Mouse (Mus musculus): ENCODE data around the gene Sqstm1. TPM values are rescaled to one million over a fixed set of nuclear protein-coding genes. Genes with fewer than 3 reads are reported as not detected.
A peak's percentile ranks its signal among the peaks of the same experiment; 100 is the strongest.

The Sqstm1 gene
- total and polyA plus RNA-seq, 2 experiments, result 252 to 254 TPM

DNA sequence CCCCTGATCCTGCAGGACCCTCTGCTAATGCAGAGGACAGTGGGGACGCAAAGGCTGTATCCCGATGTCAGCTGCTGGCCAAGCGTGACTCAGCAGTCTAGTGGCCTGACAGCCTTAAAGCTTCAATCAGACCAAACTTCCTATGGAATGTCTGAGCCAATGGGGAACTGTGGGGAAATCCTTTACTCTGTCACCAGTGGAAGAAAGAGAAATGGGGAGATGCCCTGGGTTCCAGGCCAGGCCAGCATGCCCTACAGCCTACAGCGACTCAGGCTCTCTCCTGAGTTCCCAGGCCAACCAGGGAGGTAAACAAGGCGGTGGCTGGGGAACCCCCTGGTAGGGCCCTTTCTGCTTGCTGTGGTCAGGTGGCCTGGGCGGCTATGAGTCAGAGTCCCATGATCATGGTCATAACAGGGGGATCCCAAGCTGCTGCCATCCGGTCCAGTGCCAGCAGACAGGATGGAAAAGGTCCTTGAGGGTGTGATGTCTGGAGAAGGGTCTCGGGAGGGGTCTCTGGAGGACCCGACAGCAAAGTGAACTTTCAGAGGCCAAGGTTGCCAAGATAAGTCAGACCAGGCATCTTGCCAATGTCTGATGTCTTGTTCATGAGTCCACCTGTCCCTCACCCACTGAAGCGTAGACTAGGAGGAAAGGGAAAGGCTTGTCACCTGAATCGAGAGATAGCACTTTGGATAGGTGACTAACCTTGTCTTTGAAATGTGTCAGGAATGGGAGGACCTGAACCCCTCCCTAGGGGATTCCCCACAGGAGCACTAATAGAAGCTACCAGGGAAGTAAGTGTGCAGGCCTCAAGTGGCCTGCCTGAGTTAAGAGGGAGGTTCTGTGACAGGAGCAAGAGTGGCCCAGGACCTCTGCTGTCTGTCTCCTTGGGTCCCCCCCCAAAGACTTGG is 2.5 kb upstream of the Sqstm1 start:
- Histone ChIP-seq H3K27ac (replicated peaks; ENCODE audit: insufficient read depth, low read depth, low read length) (peak overlapping the region; percentile 96), H3K79me2 (ENCODE audit: control insufficient read depth, insufficient read depth, low read length) (peaks cover 11% of the 10 kb centered on the region; the same call in 1 of the 2 replicates), H3K36me3 (ENCODE audit: control insufficient read depth, insufficient read depth, low read length) (peaks cover 4% of the 10 kb centered on the region; the same call in 1 of the 2 replicates), H3K4me3 (ENCODE audit: insufficient read depth, low read depth, low read length) (peak overlapping the region; percentile 2; the same call in 1 of the 2 replicates), H3K9ac (ENCODE audit: low read depth, low read length) (peak overlapping the region; percentile 37), H3K4me1 (ENCODE audit: control insufficient read depth, insufficient read depth, low read length) (peaks cover 22% of the 10 kb centered on the region), H3K27me3 (ENCODE audit: control insufficient read depth, insufficient read depth, low read length) (no peaks in the 10 kb centered on the region)
- peak; percentile 71 for DNase-seq (ENCODE audit: extremely low read depth, low read depth, low spot score)
- 11% methylated on average over 11 of the region's 11 CpGs for WGBS
- TF ChIP-seq CTCF (IDR thresholded peaks at IDR 0.05; ENCODE audit: low read depth, low read length) (no peak), POLR2A (IDR thresholded peaks at IDR 0.05; ENCODE audit: extremely low read depth, insufficient read depth, low read length) (no peak)

DNA sequence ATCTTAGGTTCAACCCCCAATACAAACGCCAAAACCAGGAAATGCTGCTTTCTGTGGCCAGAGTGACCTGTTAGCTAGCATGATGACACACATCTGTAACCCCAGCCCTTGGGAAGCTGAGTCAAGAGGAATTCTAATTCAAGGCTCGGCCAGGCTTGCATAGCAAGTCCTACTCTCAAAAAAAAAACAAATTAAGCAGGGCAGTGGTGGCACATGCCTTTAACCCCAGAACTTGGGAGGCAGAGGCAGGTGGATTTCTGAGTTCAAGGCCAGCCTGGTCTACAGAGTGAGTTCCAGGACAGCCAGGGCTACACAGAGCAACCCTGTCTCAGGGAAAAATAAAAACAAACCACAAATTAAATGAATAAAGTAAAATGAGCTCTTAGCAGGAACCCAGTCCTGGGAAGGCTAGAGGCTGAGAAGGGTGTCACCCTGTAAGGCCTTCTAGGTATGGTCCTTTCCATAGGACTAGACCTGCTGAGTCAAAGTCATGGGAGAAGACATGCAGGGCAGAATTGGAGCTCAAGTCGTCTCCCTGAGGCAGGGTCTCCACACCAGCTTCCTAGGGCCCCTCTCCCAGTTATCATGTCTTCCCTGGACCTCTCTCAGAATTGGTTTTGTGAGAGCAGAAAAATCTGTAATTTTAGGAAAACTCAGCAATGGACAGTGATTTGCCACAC is 1.6 kb upstream of the Sqstm1 start:
- H3K4me1 ChIP-seq (ENCODE audit: control insufficient read depth, insufficient read depth, low read length), result peaks cover 31% of the 10 kb centered on the region
- H3K9ac ChIP-seq (ENCODE audit: low read depth, low read length), result 0 out of 2 replicates have a peak overlapping the region, but pooled peaks have one; percentile 37
- no peak overlapping the region for H3K4me3 ChIP-seq (ENCODE audit: insufficient read depth, low read depth, low read length)
- H3K27me3 ChIP-seq (ENCODE audit: control insufficient read depth, insufficient read depth, low read length), result no peaks in the 10 kb centered on the region
- H3K27ac ChIP-seq (replicated peaks; ENCODE audit: insufficient read depth, low read depth, low read length), result peak overlapping the region; percentile 96
- no peak for TF ChIP-seq POLR2A (IDR thresholded peaks at IDR 0.05; ENCODE audit: extremely low read depth, insufficient read depth, low read length)
- no peak for TF ChIP-seq CTCF (IDR thresholded peaks at IDR 0.05; ENCODE audit: low read depth, low read length)
- H3K79me2 ChIP-seq (ENCODE audit: control insufficient read depth, insufficient read depth, low read length), result peaks cover 12% of the 10 kb centered on the region; the same call in 1 of the 2 replicates
- DNase-seq (ENCODE audit: extremely low read depth, low read depth, low spot score), result peak; percentile 68
- 34% methylated on average over 3 of the region's 3 CpGs for WGBS
- H3K36me3 ChIP-seq (ENCODE audit: control insufficient read depth, insufficient read depth, low read length), result peaks cover 12% of the 10 kb centered on the region; the same call in 1 of the 2 replicates

DNA sequence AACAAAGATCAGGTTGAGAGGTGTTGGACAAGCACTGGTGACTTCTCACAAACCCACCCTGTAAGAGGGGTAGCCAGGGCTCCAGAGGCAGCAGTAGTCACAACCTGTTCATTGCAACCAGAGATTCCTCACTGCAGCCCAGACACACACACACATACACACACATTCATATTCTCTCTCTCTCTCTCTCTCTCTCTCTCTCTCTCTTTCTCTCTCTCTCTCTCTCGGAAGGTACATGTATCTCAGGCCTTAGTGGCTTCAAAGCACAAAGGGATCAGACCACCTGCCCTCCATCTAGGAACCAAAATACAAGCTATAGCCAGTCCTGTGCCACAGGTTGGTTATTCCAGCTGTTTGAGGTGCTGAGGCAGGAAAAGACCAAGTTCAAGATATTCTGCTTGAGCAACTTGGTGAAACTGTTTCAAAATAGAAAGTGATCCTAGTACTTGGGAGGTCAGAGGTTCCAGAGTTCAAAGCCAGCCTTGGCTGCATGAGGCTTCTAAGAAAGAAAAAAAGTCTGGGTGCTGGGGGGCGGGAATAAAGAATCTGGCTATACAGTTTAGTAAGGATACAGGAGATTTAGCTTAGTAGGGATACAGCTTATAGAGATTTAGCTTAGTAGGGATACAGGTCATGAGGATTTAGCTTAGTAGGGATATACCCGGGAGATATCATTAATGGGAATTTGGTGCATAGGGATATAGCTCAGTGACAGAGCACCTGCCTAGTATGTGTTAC is 864 bp upstream of the Sqstm1 start:
- H3K27ac ChIP-seq (replicated peaks; ENCODE audit: insufficient read depth, low read depth, low read length), result peak overlapping the region; percentile 96
- H3K9ac ChIP-seq (ENCODE audit: low read depth, low read length), result peak overlapping the region; percentile 80
- WGBS, result 73% methylated on average over 3 of the region's 3 CpGs
- H3K4me3 ChIP-seq (ENCODE audit: insufficient read depth, low read depth, low read length), result peak overlapping the region; percentile 92
- no peaks in the 10 kb centered on the region for H3K27me3 ChIP-seq (ENCODE audit: control insufficient read depth, insufficient read depth, low read length)
- H3K79me2 ChIP-seq (ENCODE audit: control insufficient read depth, insufficient read depth, low read length), result peaks cover 14% of the 10 kb centered on the region; the same call in 1 of the 2 replicates
- peak; percentile 74 for DNase-seq (ENCODE audit: extremely low read depth, low read depth, low spot score)
- TF ChIP-seq POLR2A (IDR thresholded peaks at IDR 0.05; ENCODE audit: extremely low read depth, insufficient read depth, low read length) (no peak), CTCF (IDR thresholded peaks at IDR 0.05; ENCODE audit: low read depth, low read length) (no peak)
- peaks cover 38% of the 10 kb centered on the region for H3K4me1 ChIP-seq (ENCODE audit: control insufficient read depth, insufficient read depth, low read length)
- H3K36me3 ChIP-seq (ENCODE audit: control insufficient read depth, insufficient read depth, low read length), result peaks cover 19% of the 10 kb centered on the region

DNA sequence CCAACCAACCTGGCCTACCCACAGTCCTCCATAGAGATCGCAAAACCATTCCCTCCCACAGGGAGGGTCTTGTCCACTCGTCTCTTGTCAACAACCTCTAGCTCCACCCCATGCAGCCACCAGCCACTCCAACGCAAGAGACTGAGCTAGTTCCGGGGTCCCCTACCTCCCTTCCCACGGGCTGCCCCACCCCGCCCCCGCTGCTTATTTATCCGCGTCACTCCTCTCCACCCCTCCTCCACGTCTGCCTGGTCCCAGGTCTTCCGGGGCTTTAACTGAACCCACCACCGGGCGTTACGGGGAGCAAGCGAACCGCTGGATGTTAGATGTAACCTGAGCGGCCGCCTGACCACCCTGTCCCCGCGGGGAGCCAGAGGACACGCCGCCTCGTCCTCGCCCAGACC is 524 bp downstream of the Sqstm1 start:
- peaks cover 30% of the 10 kb centered on the region for H3K36me3 ChIP-seq (ENCODE audit: control insufficient read depth, insufficient read depth, low read length)
- H3K4me1 ChIP-seq (ENCODE audit: control insufficient read depth, insufficient read depth, low read length), result peaks cover 49% of the 10 kb centered on the region
- WGBS, result 1% methylated on average over 24 of the region's 24 CpGs
- H3K4me3 ChIP-seq (ENCODE audit: insufficient read depth, low read depth, low read length), result peak overlapping the region; percentile 92
- H3K79me2 ChIP-seq (ENCODE audit: control insufficient read depth, insufficient read depth, low read length), result peaks cover 14% of the 10 kb centered on the region; the same call in 1 of the 2 replicates
- peak overlapping the region; percentile 97 for H3K9ac ChIP-seq (ENCODE audit: low read depth, low read length)
- no peaks in the 10 kb centered on the region for H3K27me3 ChIP-seq (ENCODE audit: control insufficient read depth, insufficient read depth, low read length)
- peak; percentile 89 for DNase-seq (ENCODE audit: extremely low read depth, low read depth, low spot score)
- peak overlapping the region; percentile 96 for H3K27ac ChIP-seq (replicated peaks; ENCODE audit: insufficient read depth, low read depth, low read length)
- TF ChIP-seq CTCF (IDR thresholded peaks at IDR 0.05; ENCODE audit: low read depth, low read length) (no peak), POLR2A (IDR thresholded peaks at IDR 0.05; ENCODE audit: extremely low read depth, insufficient read depth, low read length) (no peak)

DNA sequence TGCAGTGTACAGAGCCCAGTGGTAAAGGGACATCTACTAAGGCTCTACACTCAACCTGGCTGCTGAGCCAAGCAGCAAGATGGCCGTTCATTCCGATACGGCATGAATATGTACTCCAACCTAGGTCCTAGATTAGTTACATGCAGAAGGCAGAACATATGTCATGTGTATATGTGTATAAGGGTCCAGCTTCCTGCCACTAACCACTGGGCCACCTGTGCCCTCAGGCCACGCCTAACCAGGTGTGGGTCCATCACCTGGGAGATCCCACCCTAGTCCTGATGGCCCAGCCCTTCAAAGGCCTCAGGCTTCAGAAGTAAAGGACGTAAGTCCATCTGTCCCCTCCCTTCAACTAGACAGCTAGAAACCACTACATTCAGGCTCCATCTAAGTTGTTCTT is 2.6 kb downstream of the Sqstm1 start:
- TF ChIP-seq CTCF (IDR thresholded peaks at IDR 0.05; ENCODE audit: low read depth, low read length) (no peak), POLR2A (IDR thresholded peaks at IDR 0.05; ENCODE audit: extremely low read depth, insufficient read depth, low read length) (no peak)
- Histone ChIP-seq H3K9ac (ENCODE audit: low read depth, low read length) (peak overlapping the region; percentile 5; the same call in 1 of the 2 replicates), H3K4me3 (ENCODE audit: insufficient read depth, low read depth, low read length) (peak overlapping the region; percentile 2; the same call in 1 of the 2 replicates), H3K27ac (replicated peaks; ENCODE audit: insufficient read depth, low read depth, low read length) (no peak overlapping the region), H3K36me3 (ENCODE audit: control insufficient read depth, insufficient read depth, low read length) (peaks cover 44% of the 10 kb centered on the region), H3K79me2 (ENCODE audit: control insufficient read depth, insufficient read depth, low read length) (peaks cover 14% of the 10 kb centered on the region; the same call in 1 of the 2 replicates), H3K4me1 (ENCODE audit: control insufficient read depth, insufficient read depth, low read length) (peaks cover 58% of the 10 kb centered on the region), H3K27me3 (ENCODE audit: control insufficient read depth, insufficient read depth, low read length) (no peaks in the 10 kb centered on the region)
- DNase-seq (ENCODE audit: extremely low read depth, low read depth, low spot score), result no peak
- 69% methylated on average over 5 of the region's 5 CpGs for WGBS

All from liver, adult 2 months (tissue).